Mouse (Mus musculus): ENCODE data around the gene Coa4. TPM values are rescaled to one million over a fixed set of nuclear protein-coding genes. Genes with fewer than 3 reads are reported as not detected.

The Coa4 gene
- 7.4 TPM for polyA plus RNA-seq (2014; fragmentation: Illumina TruSeq; extraction: RNeasy Lipid Tissue Mini Kit (QIAGEN cat#74804); ENCODE audit: low read depth, low replicate concordance)

GRCm38 (mm10) chr7:100536804-100537518 is at the start of gene Coa4:
Coa4 (plus strand) TSS chr7:100537071.

GRCm38 (mm10) chr7:100493117-100493483 is 43.8 kb upstream of the Coa4 start, which contains the start of gene Ucp2:
Ucp2 (plus strand) TSS chr7:100493337.

GRCm38 (mm10) chr7:100514573-100514972 is 22.3 kb upstream of the Coa4 start, which contains the start of gene Dnajb13:
Dnajb13 (minus strand) TSS chr7:100514960.

Other genes with a start within 250 kb of the Coa4 start
- 5.3 TPM for gene C2cd3, start 164.8 kb upstream of the Coa4 start, polyA plus RNA-seq (2014; fragmentation: Illumina TruSeq; extraction: RNeasy Lipid Tissue Mini Kit (QIAGEN cat#74804); ENCODE audit: low read depth, low replicate concordance)
- 28.2 TPM for gene Ppme1, start 164.8 kb upstream of the Coa4 start, polyA plus RNA-seq (2014; fragmentation: Illumina TruSeq; extraction: RNeasy Lipid Tissue Mini Kit (QIAGEN cat#74804); ENCODE audit: low read depth, low replicate concordance)
- not detected for gene Ucp3, start 64.1 kb upstream of the Coa4 start, polyA plus RNA-seq (2014; fragmentation: Illumina TruSeq; extraction: RNeasy Lipid Tissue Mini Kit (QIAGEN cat#74804); ENCODE audit: low read depth, low replicate concordance)
- 7.7 TPM for gene Ucp2, start 43.7 kb upstream of the Coa4 start, polyA plus RNA-seq (2014; fragmentation: Illumina TruSeq; extraction: RNeasy Lipid Tissue Mini Kit (QIAGEN cat#74804); ENCODE audit: low read depth, low replicate concordance)
- not detected for gene Dnajb13, start 22.1 kb upstream of the Coa4 start, polyA plus RNA-seq (2014; fragmentation: Illumina TruSeq; extraction: RNeasy Lipid Tissue Mini Kit (QIAGEN cat#74804); ENCODE audit: low read depth, low replicate concordance)
- 120 TPM for gene Rab6a, start 70.3 kb downstream of the Coa4 start, polyA plus RNA-seq (2014; fragmentation: Illumina TruSeq; extraction: RNeasy Lipid Tissue Mini Kit (QIAGEN cat#74804); ENCODE audit: low read depth, low replicate concordance)
- 39.2 TPM for gene Mrpl48, start 71.2 kb downstream of the Coa4 start, polyA plus RNA-seq (2014; fragmentation: Illumina TruSeq; extraction: RNeasy Lipid Tissue Mini Kit (QIAGEN cat#74804); ENCODE audit: low read depth, low replicate concordance)
- gene Plekhb1, start 125.3 kb downstream of the Coa4 start, polyA plus RNA-seq (2014; fragmentation: Illumina TruSeq; extraction: RNeasy Lipid Tissue Mini Kit (QIAGEN cat#74804); ENCODE audit: low read depth, low replicate concordance): 20.1 TPM
- 10.7 TPM for gene Fam168a, start 169.6 kb downstream of the Coa4 start, polyA plus RNA-seq (2014; fragmentation: Illumina TruSeq; extraction: RNeasy Lipid Tissue Mini Kit (QIAGEN cat#74804); ENCODE audit: low read depth, low replicate concordance)

Measured in liver, adult 10 weeks (tissue).